Mouse (Mus musculus): ENCODE measurements around the gene D430041D05Rik. TPM values are rescaled to one million over a fixed set of nuclear protein-coding genes. Genes with fewer than 3 reads are reported as not detected.

D430041D05Rik gene
- total RNA-seq, 2 experiments from 2014 or later, result 0.26 TPM; not detected in 1

GRCm38 (mm10) chr2:104218114-104218513 lies 192.7 kb downstream of the D430041D05Rik start:
- ATAC-seq (replicated peaks; ENCODE audit: low FRiP score, poor library complexity, severe bottlenecking), result no peak

GRCm38 (mm10) chr2:104209408-104209807 lies 201.4 kb downstream of the D430041D05Rik start:
- ATAC-seq (replicated peaks; ENCODE audit: low FRiP score, poor library complexity, severe bottlenecking), result no peak

GRCm38 (mm10) chr2:104208415-104208814 lies 202.4 kb downstream of the D430041D05Rik start:
- no peak for ATAC-seq (replicated peaks; ENCODE audit: low FRiP score, poor library complexity, severe bottlenecking)

GRCm38 (mm10) chr2:104207948-104208347 lies 202.9 kb downstream of the D430041D05Rik start:
- no peak for ATAC-seq (replicated peaks; ENCODE audit: low FRiP score, poor library complexity, severe bottlenecking)

GRCm38 (mm10) chr2:104205623-104206022 lies 205.2 kb downstream of the D430041D05Rik start:
- no peak for ATAC-seq (replicated peaks; ENCODE audit: low FRiP score, poor library complexity, severe bottlenecking)

- ATAC-seq (replicated peaks; ENCODE audit: low FRiP score, poor library complexity, severe bottlenecking), result no peak
Observed at GRCm38 (mm10) chr2:104200211-104200610, 210.6 kb downstream of the D430041D05Rik start.

GRCm38 (mm10) chr2:104198186-104198585 lies 212.6 kb downstream of the D430041D05Rik start:
- no peak for ATAC-seq (replicated peaks; ENCODE audit: low FRiP score, poor library complexity, severe bottlenecking)

GRCm38 (mm10) chr2:104197281-104197680 lies 213.5 kb downstream of the D430041D05Rik start:
- ATAC-seq (replicated peaks; ENCODE audit: low FRiP score, poor library complexity, severe bottlenecking), result peak; percentile 70; the same call in 1 of the 2 replicates

- ATAC-seq (replicated peaks; ENCODE audit: low FRiP score, poor library complexity, severe bottlenecking), result no peak
Observed at GRCm38 (mm10) chr2:104192401-104193141, 218.2 kb downstream of the D430041D05Rik start.

- ATAC-seq (replicated peaks; ENCODE audit: low FRiP score, poor library complexity, severe bottlenecking), result no peak
Observed at GRCm38 (mm10) chr2:104191723-104192122, 219.1 kb downstream of the D430041D05Rik start.

GRCm38 (mm10) chr2:104188859-104189258 lies 222.0 kb downstream of the D430041D05Rik start:
- ATAC-seq (replicated peaks; ENCODE audit: low FRiP score, poor library complexity, severe bottlenecking), result no peak

GRCm38 (mm10) chr2:104187073-104187472 lies 223.7 kb downstream of the D430041D05Rik start:
- no peak for ATAC-seq (replicated peaks; ENCODE audit: low FRiP score, poor library complexity, severe bottlenecking)

GRCm38 (mm10) chr2:104185616-104186015 lies 225.2 kb downstream of the D430041D05Rik start:
- no peak for ATAC-seq (replicated peaks; ENCODE audit: low FRiP score, poor library complexity, severe bottlenecking)

GRCm38 (mm10) chr2:104184296-104184695 lies 226.5 kb downstream of the D430041D05Rik start:
- no peak for ATAC-seq (replicated peaks; ENCODE audit: low FRiP score, poor library complexity, severe bottlenecking)

GRCm38 (mm10) chr2:104183246-104183845 lies 227.5 kb downstream of the D430041D05Rik start:
- no peak for ATAC-seq (replicated peaks; ENCODE audit: low FRiP score, poor library complexity, severe bottlenecking)

- no peak for ATAC-seq (replicated peaks; ENCODE audit: low FRiP score, poor library complexity, severe bottlenecking)
Observed at GRCm38 (mm10) chr2:104179636-104180035, 231.2 kb downstream of the D430041D05Rik start.

- ATAC-seq (replicated peaks; ENCODE audit: low FRiP score, poor library complexity, severe bottlenecking), result no peak
Observed at GRCm38 (mm10) chr2:104178251-104178650, 232.6 kb downstream of the D430041D05Rik start.

GRCm38 (mm10) chr2:104176979-104177704 lies 233.7 kb downstream of the D430041D05Rik start:
- no peak for ATAC-seq (replicated peaks; ENCODE audit: low FRiP score, poor library complexity, severe bottlenecking)

GRCm38 (mm10) chr2:104176166-104176978 lies 234.4 kb downstream of the D430041D05Rik start:
- ATAC-seq (replicated peaks; ENCODE audit: low FRiP score, poor library complexity, severe bottlenecking), result no peak
